10 mouse cellular contexts compared by ENCODE assay signal in genomic region chrX:37811179-37811578, GRCm38 (mm10). TPM values are rescaled to one million over a fixed set of nuclear protein-coding genes. Genes with fewer than 3 reads are reported as not detected.
DNase-seq lines count a peak whose midpoint lies in the region; ATAC-seq lines count a peak whose summit lies in the region.
"Had no signal": no experiment of that assay in that cellular context is flagged by ENCODE, and none has a peak within 500 bp of the region (broad histone marks: within the 10 kb centered on the region; RNA-seq: fewer than 3 reads in every experiment).

No protein-coding gene starts in this region.

- 29% methylated on average over 5 of the region's 5 CpGs for WGBS in forebrain, embryonic 11.5 days
- 31% methylated on average over 5 of the region's 5 CpGs for WGBS in forebrain, embryonic 15.5 days

- H3K4me2 ChIP-seq in forebrain, embryonic 11.5 days (ENCODE audit: low read depth, low read length, severe bottlenecking) = no peak overlapping the region
- no peak overlapping the region for H3K4me2 ChIP-seq in forebrain, embryonic 15.5 days (replicated peaks)
- H3K4me2 ChIP-seq: embryonic facial prominence, embryonic 15.5 days had no signal

- H3K9me3 ChIP-seq in forebrain, embryonic 11.5 days (ENCODE audit: control insufficient read depth, low read length) = no peaks in the 10 kb centered on the region
- no peaks in the 10 kb centered on the region for H3K9me3 ChIP-seq in forebrain, embryonic 15.5 days
- H3K9me3 ChIP-seq: embryonic facial prominence, embryonic 15.5 days had no signal

- no peaks in the 10 kb centered on the region for H3K27me3 ChIP-seq in forebrain, embryonic 11.5 days (ENCODE audit: control insufficient read depth, insufficient read depth, low read length)
- H3K27me3 ChIP-seq in forebrain, embryonic 15.5 days = no peaks in the 10 kb centered on the region
- H3K27me3 ChIP-seq: embryonic facial prominence, embryonic 15.5 days had no signal

- no peak overlapping the region for H3K9ac ChIP-seq in forebrain, embryonic 11.5 days (ENCODE audit: low read length)
- H3K9ac ChIP-seq in forebrain, embryonic 15.5 days (replicated peaks) = no peak overlapping the region
- H3K9ac ChIP-seq: embryonic facial prominence, embryonic 15.5 days had no signal

- no peak for ATAC-seq in forebrain, embryonic 11.5 days (replicated peaks; ENCODE audit: low FRiP score)
- no peak for ATAC-seq in forebrain, embryonic 15.5 days (replicated peaks)

- H3K4me1 ChIP-seq in forebrain, embryonic 11.5 days (replicated peaks; ENCODE audit: control insufficient read depth, insufficient read depth, low read length) = no peaks in the 10 kb centered on the region
- no peaks in the 10 kb centered on the region for H3K4me1 ChIP-seq in forebrain, embryonic 15.5 days
- H3K4me1 ChIP-seq: embryonic facial prominence, embryonic 15.5 days had no signal

- H3K4me3 ChIP-seq in forebrain, embryonic 11.5 days (ENCODE audit: low read depth, low read length) = no peak overlapping the region
- no peak overlapping the region for H3K4me3 ChIP-seq in forebrain, embryonic 15.5 days
- H3K4me3 ChIP-seq: embryonic facial prominence, embryonic 15.5 days had no signal

- H3K27ac ChIP-seq in forebrain, embryonic 11.5 days (ENCODE audit: low read depth, low read length) = no peak overlapping the region
- no peak overlapping the region for H3K27ac ChIP-seq in forebrain, embryonic 15.5 days (replicated peaks)
- H3K27ac ChIP-seq: embryonic facial prominence, embryonic 15.5 days had no signal

- intact Hi-C loops in left cerebral cortex, postnatal 14 days (cut with DNase I) = no loop called here
- intact Hi-C loops in left cerebral cortex, postnatal 36 days (cut with DNase I) = no loop called here

- peak; percentile 64 for DNase-seq in forebrain, embryonic 11.5 days (ENCODE audit: low spot score)
- peak; percentile 11 to 17 for DNase-seq in left cerebral cortex, postnatal 14 days (ENCODE audit: low spot score in 2 of 2)
- DNase-seq in left cerebral cortex, postnatal 36 days (ENCODE audit: low spot score in 2 of 2) = no peak
- peak; percentile 48 for DNase-seq in adipocyte (ENCODE audit: low spot score)
- peak; percentile 27 for DNase-seq in kidney, adult 9 months
- DNase-seq in retina, embryonic 14.5 days (ENCODE audit: low spot score) = peak; percentile 52
- DNase-seq in thymus, adult 18-20 months = no peak

- H3K36me3 ChIP-seq in forebrain, embryonic 11.5 days (ENCODE audit: control insufficient read depth, insufficient read depth, low read length) = no peaks in the 10 kb centered on the region
- H3K36me3 ChIP-seq in forebrain, embryonic 15.5 days = no peaks in the 10 kb centered on the region
- H3K36me3 ChIP-seq: embryonic facial prominence, embryonic 15.5 days had no signal

RNA-seq across cellular contexts. Expression of gene Rhox5, which starts 6.5 kb away (rescaled TPM):
- polyA plus RNA-seq in forebrain, embryonic 11.5 days (2014; fragmentation: Nextera tagmentation; extraction: Ambion mirVana) = 0.53 and 1.1 TPM in 2 replicates
- polyA plus RNA-seq in forebrain, embryonic 15.5 days (2015; fragmentation: Nextera tagmentation; extraction: Ambion mirVana) = not detected in 2 replicates
- total RNA-seq in left cerebral cortex, postnatal 14 days (2021) = not detected
- not detected for total RNA-seq in left cerebral cortex, postnatal 36 days (2021)
- total RNA-seq: neutrophil, adult 5-6 weeks had no signal

RNA-seq across cellular contexts. Expression of gene Rhox6, which starts 15.5 kb away (rescaled TPM):
- polyA plus RNA-seq in forebrain, embryonic 11.5 days (2014; fragmentation: Nextera tagmentation; extraction: Ambion mirVana) = not detected in 2 replicates
- not detected in 2 replicates for polyA plus RNA-seq in forebrain, embryonic 15.5 days (2015; fragmentation: Nextera tagmentation; extraction: Ambion mirVana)
- not detected for total RNA-seq in left cerebral cortex, postnatal 14 days (2021)
- total RNA-seq in left cerebral cortex, postnatal 36 days (2021) = not detected
- total RNA-seq: neutrophil, adult 5-6 weeks had no signal

RNA-seq across cellular contexts. Expression of gene Rhox7a, which starts 20.3 kb away (rescaled TPM):
- not detected in 2 replicates for polyA plus RNA-seq in forebrain, embryonic 11.5 days (2014; fragmentation: Nextera tagmentation; extraction: Ambion mirVana)
- polyA plus RNA-seq in forebrain, embryonic 15.5 days (2015; fragmentation: Nextera tagmentation; extraction: Ambion mirVana) = not detected in 2 replicates
- total RNA-seq in left cerebral cortex, postnatal 14 days (2021) = not detected
- not detected for total RNA-seq in left cerebral cortex, postnatal 36 days (2021)
- total RNA-seq: neutrophil, adult 5-6 weeks had no signal
- polyA plus RNA-seq: embryonic facial prominence, embryonic 15.5 days had no signal

Comparison
In these comparisons a context has a peak if more than half of its experiments do, and no peak if none do; other contexts are left out.
1. DNase-seq: peak in forebrain, embryonic 11.5 days (single experiment), left cerebral cortex, postnatal 14 days (2 of 2), adipocyte (single experiment), kidney, adult 9 months (single experiment) and retina, embryonic 14.5 days (single experiment); none in left cerebral cortex, postnatal 36 days (0 of 2) and thymus, adult 18-20 months (0 of 2).